Mouse (Mus musculus): ENCODE data around the gene Rbx1.

The Rbx1 gene

DNA sequence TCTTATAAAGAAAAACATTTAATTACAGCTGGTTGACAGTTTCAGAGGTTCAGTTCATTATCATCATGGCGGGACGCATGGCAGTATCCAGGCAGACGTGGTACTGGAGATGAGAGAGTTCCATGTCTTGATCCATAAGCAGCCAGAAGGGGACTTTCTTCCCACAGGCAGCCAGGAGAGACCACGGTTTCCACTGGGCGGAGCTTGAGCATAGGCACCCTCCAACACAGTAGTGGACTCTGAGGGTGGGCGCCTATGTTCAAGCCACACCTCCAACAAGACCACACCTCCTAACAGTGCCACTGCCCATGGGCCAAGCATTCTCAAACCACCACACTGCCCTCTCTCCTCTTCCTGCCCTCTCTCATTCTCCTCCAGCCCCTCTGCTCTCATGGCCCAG, 17.6 kb downstream of the Rbx1 start:
- in situ Hi-C loops (cut with MseI, MboI): loop anchor here (10.0 kb wide), 2 partner anchors 111 to 121 kb away; no protein-coding TSS in a partner anchor

DNA sequence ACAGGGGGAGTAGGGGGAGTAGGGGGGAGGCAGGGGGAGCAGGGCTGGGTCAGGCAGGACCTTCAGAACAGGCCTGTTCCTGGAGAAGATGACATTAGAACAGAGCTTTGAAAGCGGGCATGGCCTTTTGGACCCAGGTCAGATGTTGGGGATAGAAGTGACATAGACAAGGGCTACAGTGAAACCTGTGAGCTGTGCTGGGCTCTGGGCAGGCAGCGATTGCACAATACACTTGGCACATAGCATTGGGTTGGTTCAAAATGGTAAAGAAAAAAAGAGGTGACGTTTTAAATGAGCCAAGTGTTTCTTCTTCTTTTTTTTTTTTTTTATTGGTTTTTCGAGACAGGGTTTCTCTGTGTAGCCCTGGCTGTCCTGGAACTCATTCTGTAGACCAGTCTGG, 19.4 kb downstream of the Rbx1 start:
- in situ Hi-C loops (cut with MseI, MboI): loop anchor here (10.0 kb wide), 2 partner anchors 109 to 119 kb away; no protein-coding TSS in a partner anchor

DNA sequence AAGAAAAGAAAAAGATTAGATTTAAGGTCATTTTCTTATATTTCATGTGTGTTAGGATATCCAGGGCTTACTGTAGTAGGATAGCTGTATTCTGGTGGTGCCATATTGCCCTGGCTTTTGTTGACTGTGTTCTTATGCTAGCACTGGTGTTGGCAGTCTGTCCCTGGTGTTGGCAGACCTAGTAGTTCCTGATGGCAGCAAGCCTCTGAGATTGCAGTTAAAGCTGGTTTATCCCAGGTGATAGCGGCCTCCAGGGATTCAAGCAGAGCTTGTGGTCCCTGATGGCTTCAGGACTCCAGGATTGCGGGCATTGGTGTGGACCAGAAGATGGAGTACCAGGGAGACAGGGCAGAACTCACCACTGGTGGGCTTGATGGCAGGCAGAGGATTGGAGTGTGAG, 37.4 kb downstream of the Rbx1 start:
- in situ Hi-C loops (cut with MseI, MboI): no loop called here

DNA sequence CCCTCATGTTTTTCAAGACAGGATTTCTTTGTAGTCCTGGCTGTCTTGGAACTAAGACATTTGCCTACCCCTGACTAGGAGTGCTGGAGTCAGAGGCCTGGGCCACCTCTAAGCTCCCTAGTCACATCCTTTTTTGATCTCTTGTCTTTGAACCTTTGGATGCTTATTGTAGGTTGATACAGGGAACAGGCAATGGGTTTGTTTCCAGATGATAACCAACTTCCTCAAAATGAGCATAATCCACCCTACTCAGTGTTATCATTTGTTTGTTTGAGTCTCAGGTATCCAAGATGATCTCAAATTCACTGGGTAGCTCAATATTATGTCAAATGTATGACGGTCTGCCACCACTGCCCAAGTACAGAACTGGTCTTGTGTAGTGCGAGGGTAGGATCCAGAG, 37.9 kb downstream of the Rbx1 start:
- in situ Hi-C loops (cut with MseI, MboI): no loop called here

DNA sequence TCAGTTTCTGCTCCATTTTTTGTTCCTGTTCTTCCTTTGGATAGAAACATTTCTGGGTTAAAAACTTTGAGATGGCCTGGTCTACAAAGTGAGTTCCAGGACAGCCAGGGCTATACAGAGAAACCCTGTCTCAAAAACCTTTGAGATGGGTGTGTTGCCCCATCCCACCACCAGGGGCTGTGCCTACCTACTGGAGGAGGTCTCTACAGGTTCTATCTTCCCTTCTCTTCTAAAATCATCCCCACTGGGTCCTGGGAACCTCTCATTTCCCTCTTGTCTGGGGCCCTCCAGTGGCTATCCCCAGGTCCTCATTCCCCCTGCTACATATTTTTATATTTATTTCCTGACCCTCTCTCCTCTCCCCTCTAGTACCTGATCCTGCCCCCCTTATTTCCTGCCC, 41.1 kb downstream of the Rbx1 start:
- in situ Hi-C loops (cut with MseI, MboI): no loop called here

DNA sequence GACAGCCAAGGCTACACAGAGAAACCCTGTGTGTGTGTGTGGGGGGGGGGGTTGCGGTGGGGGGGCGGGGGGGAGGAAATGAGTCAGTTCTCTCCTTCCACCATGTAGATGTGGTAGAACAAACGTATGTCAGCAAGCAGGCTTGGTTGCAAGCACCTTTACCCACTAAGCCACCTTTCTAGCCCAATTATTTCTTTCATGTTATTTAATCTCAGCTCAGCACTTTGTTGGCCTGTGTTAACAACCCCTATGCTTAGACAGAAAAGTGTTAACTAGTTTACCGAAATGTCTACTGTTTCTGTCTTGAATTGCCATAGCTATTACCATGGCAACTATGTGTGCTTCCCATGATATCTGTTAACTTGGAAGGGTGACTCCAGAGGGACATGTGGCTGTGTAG, 44.5 kb downstream of the Rbx1 start:
- in situ Hi-C loops (cut with MseI, MboI): no loop called here

DNA sequence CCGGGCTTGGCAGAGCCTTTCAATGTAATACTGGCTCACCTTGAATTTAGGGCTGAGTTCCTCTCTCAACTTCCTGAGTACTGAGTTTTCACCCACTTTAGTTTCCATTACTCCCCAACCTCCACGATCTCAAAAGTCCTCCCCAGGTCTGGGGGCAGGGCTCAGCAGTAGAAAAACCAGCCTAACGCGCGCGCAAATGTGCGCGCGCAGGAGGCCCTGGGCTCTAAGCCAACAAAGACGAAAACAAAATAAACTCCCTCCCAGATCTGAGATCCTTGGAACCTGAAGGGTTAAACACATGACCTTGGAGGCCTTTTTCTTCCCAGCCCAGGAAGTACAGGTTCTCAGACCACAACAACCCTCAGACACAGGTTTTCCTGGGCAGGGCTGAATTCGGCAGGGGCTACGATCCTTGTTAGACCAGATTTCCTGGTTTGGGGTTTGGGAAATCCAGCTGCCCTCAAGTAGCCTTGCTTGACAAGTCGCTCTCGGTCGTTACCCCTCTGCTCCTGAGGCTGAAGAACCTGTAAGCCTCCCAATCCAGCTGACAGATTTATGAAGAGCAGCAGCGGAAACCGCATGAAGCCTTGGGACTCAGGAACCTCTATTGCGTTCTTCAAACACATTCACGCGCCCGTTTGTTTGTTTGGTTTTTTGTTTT, 45.6 kb downstream of the Rbx1 start:
- in situ Hi-C loops (cut with MseI, MboI): no loop called here

DNA sequence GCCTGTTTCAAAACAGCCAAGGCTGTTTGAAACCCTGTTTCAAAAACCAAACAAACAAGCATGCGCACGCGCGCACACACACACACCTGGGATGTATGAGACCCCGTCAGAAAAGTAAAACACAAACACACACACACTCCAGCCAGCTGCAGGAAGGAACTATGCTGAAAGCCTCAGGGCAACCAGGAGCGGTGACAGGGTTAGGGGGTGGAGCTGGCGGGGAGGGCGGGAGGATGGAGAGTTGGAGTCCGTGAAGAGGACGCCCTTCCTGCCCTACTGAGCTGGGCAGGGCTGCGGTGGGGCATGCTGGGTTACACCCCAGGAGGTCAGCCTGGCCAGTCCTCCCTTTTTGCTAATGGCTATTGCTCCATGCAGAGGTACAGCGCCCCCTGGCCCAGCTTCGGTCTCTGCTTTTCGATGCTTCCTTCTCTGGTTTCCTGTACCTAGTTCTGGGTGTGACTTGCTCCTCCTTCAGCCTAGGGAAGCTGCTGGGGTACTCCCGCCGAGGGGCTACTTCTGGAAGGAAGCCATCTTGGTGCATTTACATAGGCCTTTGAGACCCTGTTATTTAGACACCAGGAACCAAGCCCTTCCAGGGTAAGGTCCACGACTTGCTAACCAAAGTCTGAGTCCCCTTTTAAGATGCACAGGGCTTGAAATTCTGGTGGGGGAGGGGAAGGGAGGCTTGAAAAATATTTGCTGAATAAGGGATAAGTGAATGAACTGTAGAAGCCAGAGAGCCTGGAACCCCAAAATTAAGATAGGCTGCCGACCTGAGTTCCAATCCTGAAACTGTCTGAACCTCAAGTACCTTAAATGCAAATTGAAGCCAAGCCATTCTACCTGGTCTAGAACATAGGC, 48.2 kb downstream of the Rbx1 start:
- in situ Hi-C loops (cut with MseI, MboI): no loop called here

DNA sequence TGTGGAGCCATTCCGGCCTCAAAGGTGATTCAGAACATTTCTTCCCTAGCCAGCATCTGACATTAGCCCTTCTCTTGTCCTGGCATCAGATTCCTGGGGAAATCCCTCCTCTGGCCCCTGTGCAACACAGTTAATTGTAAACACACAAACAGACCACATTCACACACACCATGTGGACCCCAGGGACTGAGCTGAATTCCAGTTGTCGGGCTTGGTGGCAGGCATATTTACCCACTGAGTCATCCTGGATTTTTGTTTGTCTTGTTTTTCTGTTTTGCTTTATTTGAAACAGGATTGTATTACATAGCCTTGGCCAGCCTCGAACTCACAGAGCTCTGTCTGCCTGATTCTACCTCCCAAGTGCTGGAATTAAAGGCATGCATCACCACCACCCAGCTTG, 49.1 kb downstream of the Rbx1 start:
- in situ Hi-C loops (cut with MseI, MboI): no loop called here

DNA sequence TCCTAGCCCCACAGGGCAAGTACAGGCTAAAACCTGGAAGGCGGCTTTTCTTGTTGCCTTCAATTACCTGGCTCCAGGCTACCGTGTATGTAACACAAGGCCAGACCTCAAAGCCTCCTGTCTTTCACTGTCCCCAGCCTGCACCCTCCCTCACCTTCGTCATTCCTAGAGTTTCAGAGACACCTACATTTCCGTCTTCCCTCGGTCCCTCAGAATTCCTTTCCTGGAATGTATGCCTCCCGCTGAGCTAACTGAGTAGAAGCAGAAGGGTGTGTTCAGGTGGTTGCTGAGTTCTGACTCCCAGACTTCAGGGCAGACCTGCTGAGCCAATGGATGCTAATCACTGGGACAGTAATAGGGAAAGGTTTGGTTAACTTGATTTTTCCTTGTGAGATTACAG, 51.9 kb downstream of the Rbx1 start:
- in situ Hi-C loops (cut with MseI, MboI): no loop called here

DNA sequence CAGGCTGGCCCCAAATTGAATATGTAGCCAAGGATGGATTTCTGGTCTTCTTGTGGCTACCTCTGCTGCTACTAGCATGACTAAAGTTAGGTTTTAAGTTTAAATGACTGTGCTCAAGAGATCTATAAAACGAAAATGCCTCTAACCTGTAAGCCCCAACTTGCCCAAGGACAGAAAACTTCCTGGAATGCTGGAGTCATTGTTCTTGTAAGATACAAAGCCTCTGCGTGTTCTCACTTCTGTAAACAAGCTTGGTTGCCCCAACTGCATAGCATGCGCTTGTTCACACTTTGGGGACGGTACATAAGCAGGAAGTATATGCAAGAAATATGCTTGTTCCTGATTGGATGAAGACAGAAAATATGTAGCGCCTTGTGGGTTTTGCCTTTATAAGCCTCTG, 52.7 kb downstream of the Rbx1 start:
- in situ Hi-C loops (cut with MseI, MboI): no loop called here

DNA sequence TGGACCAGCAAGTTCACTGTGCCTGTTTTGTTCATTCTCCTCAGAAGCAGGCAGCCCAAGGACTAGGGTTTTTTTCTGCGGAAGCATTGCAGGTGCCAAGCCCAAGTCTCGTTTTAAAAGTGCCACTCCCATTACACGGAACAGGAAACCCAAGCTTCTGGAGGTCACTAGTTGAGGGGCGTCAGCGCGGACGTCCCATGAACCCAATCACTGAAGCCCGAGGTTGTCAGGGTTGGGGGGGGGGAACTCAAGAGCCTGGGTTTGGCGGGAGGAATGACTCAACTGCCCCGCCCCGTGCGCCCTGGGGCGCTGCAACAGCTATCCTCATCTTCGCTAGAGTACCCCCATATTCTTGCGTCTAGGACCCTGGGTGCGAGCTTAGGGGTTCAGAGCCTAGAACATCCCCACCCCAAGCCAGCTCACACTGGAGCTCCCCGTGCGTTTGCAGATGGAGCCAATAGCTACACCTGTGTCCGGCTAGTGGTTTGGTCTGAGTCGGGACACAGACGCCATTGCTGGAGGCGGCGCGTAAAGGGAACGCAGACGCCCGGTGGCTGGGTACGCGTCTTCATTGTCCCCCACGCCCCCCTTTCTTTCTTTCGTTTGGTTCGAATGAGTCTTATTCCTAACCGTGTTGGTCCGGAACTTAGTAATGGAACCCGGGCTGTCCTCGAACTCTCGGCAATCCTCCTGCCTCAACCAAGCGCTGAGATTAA, 56.1 kb downstream of the Rbx1 start:
- in situ Hi-C loops (cut with MseI, MboI): no loop called here

DNA sequence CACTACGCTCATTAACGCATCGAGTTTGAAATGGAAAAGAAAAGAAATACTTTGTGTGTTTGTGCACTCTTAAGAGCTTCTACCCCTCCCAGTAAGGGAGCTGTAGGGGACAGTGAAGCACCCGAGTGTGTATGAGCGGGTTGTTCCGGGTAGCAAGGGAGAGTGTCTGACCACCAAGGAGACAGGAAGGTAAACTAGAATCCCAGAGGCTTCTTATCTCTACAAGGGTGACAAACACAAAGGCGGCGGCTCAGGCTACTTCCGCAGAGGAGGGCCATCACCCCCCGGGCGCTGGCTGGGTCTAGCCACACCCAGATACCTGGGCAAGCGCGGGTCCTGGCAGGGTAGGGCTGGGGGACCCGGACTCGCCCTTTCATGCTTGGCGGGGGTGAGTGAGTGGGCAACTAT, 56.7 kb downstream of the Rbx1 start:
- in situ Hi-C loops (cut with MseI, MboI): no loop called here

DNA sequence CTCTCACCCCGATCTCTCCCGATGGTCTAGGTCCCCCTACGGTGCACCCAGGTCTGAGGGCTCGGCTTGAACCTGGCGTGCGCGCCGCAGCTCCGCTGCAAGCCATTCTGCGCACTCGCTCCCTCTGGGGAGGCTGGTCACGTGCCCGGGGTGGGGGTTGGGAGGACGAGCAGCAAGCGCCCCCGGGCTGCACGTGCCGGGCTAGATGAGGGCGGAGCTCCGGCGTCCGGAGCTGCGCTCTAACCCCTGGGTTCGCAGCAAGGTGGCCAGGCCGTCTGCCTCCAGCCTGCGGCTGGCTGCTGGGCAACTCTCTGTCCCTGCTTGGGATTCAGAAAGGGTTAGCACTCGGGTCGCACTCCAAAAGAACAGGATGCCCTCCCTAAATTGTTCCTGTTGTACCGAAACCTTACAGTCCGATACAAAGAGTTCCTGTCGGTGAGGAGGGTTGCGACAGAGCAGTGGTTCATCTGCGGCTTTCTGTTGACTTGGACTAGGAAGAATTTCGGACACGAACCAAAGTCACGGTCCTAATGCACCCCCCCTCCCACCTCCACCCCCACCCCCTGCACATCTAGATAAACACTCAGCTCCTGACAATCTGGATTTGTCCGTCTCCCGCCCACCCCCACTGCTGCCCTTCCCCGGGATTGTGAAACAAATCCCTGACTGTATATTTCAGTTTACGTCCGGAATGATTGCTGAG, 57.2 kb downstream of the Rbx1 start:
- in situ Hi-C loops (cut with MseI, MboI): no loop called here

DNA sequence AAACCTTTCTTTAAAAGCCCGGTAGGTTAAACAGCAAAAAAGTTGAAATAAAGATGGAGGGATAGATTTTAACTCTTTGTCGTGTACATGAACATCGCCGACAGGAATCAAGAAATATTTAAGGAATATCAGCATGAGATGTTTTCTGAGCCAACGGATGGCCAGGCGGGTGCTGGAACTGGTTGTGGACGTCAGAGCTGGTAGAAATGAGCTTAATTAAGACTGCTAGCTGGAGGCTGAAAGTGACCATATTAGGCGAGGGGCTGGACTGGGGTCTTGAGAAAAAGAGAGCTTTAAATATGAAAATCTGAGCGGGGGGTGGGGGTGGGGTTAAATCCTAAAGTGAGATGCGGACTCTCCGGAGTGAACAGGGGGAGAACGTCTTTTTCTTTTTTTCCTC, 57.8 kb downstream of the Rbx1 start:
- in situ Hi-C loops (cut with MseI, MboI): no loop called here
